Mouse (Mus musculus) forebrain, postnatal 0 days (tissue): ENCODE results near the gene Gm10974. TPM values are rescaled to one million over a fixed set of nuclear protein-coding genes. Genes with fewer than 3 reads are reported as not detected.

Experiments
- ATAC-seq: fragments of 200-750 bp; cut with Nextera tagmentation; 2 replicates; pipeline ENCODE4 v1.8.0; 2017; ENCODE audit warnings: mild to moderate bottlenecking, moderate library complexity
- DNase-seq: peaks from one replicate; pipeline ENCODE4 v3.0.0-alpha.2; 2015
- H3K27ac ChIP-seq: fragments of 300-500 bp; sonication (generic); 2 replicates; pipeline ENCODE4 v1.5.1; 2014; ENCODE audit warnings: low read depth, mild to moderate bottlenecking, antibody characterized with exemption, low read length, moderate library complexity, mixed read lengths
- H3K27me3 ChIP-seq: fragments of 300-500 bp; sonication (generic); 2 replicates; pipeline ENCODE4 v1.6.1; 2014; ENCODE audit warnings: mild to moderate bottlenecking, low read length, mixed read lengths; ENCODE audit not compliant: insufficient read depth
- H3K36me3 ChIP-seq: fragments of 300-500 bp; sonication (generic); 2 replicates; pipeline ENCODE4 v1.6.1; 2014; ENCODE audit warnings: mild to moderate bottlenecking, moderate library complexity; ENCODE audit not compliant: insufficient read depth
- H3K4me1 ChIP-seq: fragments of 300-500 bp; sonication (generic); 2 replicates; pipeline ENCODE4 v1.6.1; 2014; ENCODE audit warnings: antibody characterized with exemption; ENCODE audit not compliant: insufficient read depth
- H3K4me2 ChIP-seq: fragments of 300-500 bp; sonication (generic); 2 replicates; pipeline ENCODE4 v1.6.1; 2014; ENCODE audit warnings: low read depth, mild to moderate bottlenecking, moderate library complexity
- H3K4me3 ChIP-seq: fragments of 300-500 bp; sonication (generic); 2 replicates; pipeline ENCODE4 v1.5.1; 2014; ENCODE audit warnings: low read depth, low read length, mixed read lengths
- H3K9ac ChIP-seq: fragments of 300-500 bp; sonication (generic); 2 replicates; pipeline ENCODE4 v1.6.1; 2014; ENCODE audit warnings: mild to moderate bottlenecking
- H3K9me3 ChIP-seq: fragments of 300-500 bp; sonication (generic); 2 replicates; pipeline ENCODE4 v1.6.1; 2016; ENCODE audit warnings: low read length
- CTCF ChIP-seq: sonication (generic); IDR thresholded peaks from 2 replicates; pipeline ENCODE4 v1.5.1; 2016; ENCODE audit warnings: antibody characterized with exemption, control low read depth, low read depth
- WGBS: fragments of 180-500 bp; shearing (Covaris S2); extraction: QIAGEN DNeasy Blood & Tissue Kit; methylation state at CpG from one replicate; pipeline ENCODE4 v1.1.7; 2014; 5-methylcytosine and 5-hydroxymethylcytosine counted together
- microRNA-seq, 2 experiments: library from miRNA; unstranded; fragments of <30 nt; microRNA quantifications; one replicate each; pipeline ENCODE4; 2016
- polyA plus RNA-seq: library from polyadenylated mRNA; unstranded; fragments of >200 nt; fragmentation: Nextera tagmentation; extraction: Ambion mirVana; gene quantifications from 2 replicates; pipeline ENCODE4 v1.2.1, GENCODE M21; 2015
- total RNA-seq: library from RNA; depleted of rRNA; stranded (reverse); fragments of >200 nt; gene quantifications from 2 replicates; pipeline ENCODE4 v1.2.3, GENCODE M21; 2014; rRNA removed

Gm10974 gene
- total and polyA plus RNA-seq, 2 experiments from 2014 or later = not detected

DNA sequence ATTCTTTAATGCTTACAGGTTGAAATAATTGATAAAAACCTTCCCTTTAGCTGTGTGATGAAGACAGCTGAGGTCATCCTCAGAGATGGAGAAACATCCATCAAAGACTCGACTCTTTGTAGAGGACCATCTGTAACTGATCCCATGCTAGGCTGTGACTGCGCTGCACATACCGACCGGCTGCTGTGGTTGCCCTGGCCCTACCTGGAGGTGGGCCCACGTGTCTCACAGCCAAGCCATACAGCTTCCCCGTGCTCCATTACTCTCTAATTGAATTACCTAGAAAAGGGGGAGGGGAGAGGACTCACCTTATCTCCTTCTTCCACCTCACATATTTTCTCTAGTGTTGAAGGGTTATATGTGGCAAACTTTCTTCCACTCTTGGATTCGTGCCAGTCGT is 56.2 kb downstream of the Gm10974 start:
- 79% methylated on average over 8 of the region's 8 CpGs for WGBS
- Histone ChIP-seq H3K4me2 (no peak overlapping the region), H3K4me3 (no peak overlapping the region), H3K27ac (no peak overlapping the region), H3K9me3 (no peaks in the 10 kb centered on the region), H3K27me3 (peaks cover 11% of the 10 kb centered on the region; the same call in 1 of the 2 replicates), H3K36me3 (no peaks in the 10 kb centered on the region), H3K9ac (no peak overlapping the region), H3K4me1 (no peaks in the 10 kb centered on the region)
- ATAC-seq (no peak), DNase-seq (no peak)
- TF ChIP-seq CTCF = no peak

DNA sequence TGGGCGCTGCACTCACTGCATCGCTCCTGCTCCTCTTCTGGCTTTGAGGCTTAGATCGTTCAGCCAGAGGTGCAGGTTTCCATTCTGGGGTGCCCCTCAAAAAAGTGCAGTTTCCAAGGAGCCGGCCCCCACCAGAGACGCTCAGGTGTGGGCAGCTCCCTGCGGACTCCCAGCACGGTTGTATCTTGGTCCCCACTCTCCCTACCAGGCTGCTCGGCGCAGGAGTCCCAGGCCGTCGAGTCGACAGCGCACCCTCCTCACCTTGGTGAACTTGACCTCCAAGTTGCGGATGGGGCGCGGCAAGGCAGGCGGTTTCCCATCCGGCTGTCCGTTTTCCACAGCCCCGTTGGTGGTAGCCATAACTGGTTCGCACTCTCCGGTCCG is 61.3 kb downstream of the Gm10974 start:
- Histone ChIP-seq H3K4me1 (peaks cover 4% of the 10 kb centered on the region), H3K9me3 (no peaks in the 10 kb centered on the region), H3K4me3 (peak overlapping the region; percentile 45), H3K27ac (no peak overlapping the region), H3K4me2 (peak overlapping the region; percentile 98), H3K36me3 (no peaks in the 10 kb centered on the region), H3K9ac (peak overlapping the region; percentile 48), H3K27me3 (peaks cover 37% of the 10 kb centered on the region)
- DNase-seq (no peak), ATAC-seq (no peak)
- TF ChIP-seq CTCF = no peak
- under 1% methylated on average over 23 of the region's 23 CpGs for WGBS

DNA sequence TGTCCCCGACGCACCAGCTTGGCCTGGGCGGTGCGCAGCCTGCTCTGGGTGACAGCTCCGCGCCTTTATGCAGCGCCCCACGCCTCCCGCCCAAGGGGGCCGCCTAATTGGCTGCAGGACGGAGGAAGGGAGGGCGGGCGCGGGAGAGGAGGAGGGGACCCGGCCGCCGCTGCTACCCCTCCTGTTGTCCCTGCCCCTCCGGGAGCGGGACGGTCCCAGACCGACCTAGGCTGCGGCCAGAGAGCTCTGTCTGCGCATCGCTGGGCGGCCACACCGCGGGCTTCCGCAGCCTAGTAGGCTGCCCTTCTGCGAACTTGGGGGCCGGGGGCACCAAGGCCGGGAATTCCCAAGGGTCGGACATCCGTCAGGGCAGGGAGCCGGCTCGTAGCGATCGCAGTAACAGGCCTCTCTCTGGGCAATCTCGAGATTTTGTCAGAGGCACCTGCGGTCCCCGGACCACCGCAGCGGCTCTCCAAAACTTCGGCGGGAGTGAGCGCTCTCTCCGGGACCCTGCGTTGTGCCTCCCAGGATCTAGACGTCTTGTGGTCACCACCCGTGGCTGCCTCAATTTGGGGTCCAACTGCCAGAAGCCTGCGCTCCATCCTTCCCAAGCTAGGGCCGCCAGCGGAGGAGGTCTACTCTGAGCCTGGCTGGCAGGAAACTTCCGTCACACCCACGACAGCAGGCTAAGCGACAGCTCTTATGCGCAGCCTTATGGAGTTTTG is 61.9 kb downstream of the Gm10974 start, which contains the start of gene Aldh1a3:
TSS of gene Aldh1a3 (minus strand) at position 81 of the 725 bp plus-strand sequence.
- ATAC-seq (peak; percentile 78), DNase-seq (peak; percentile 44)
- Histone ChIP-seq H3K36me3 (no peaks in the 10 kb centered on the region), H3K4me1 (peaks cover 4% of the 10 kb centered on the region), H3K9me3 (no peaks in the 10 kb centered on the region), H3K27me3 (peaks cover 37% of the 10 kb centered on the region), H3K9ac (peak within 1 kb of the TSS; percentile 48), H3K4me2 (peak within 1 kb of the TSS; percentile 98), H3K27ac (no peak within 1 kb of the TSS), H3K4me3 (peak within 1 kb of the TSS; percentile 45)
- no peak for TF ChIP-seq CTCF
- WGBS = under 1% methylated on average over 48 of the region's 56 CpGs

DNA sequence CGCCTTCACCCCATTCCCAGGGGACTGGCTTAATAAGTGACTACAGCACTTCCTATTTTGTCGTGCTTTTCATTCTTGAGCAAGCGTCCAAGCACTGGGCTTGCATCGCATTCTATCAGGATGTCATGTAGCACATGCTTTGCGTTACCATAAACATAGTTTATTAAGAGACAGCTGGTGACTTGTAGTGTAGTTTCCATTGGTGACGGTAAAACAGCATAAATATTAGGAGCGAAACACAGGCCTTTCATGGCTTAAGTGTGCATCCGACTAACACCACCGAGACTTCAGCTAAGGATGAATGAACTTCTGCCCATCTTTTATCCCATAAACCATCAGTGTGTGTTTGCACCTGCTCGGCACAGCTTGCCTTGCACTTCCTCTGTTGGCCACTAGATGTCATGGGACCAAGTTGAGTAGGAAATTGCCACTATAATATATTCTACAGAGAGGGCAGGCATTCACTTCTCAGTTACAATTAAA is 68.8 kb downstream of the Gm10974 start:
- peak; percentile 92 for TF ChIP-seq CTCF
- Histone ChIP-seq H3K9me3 (no peaks in the 10 kb centered on the region), H3K4me1 (no peaks in the 10 kb centered on the region), H3K4me3 (no peak overlapping the region), H3K27me3 (0 out of 2 replicates have a peak, but pooled peaks cover 2% of the 10 kb centered on the region), H3K4me2 (no peak overlapping the region), H3K36me3 (no peaks in the 10 kb centered on the region), H3K9ac (no peak overlapping the region), H3K27ac (no peak overlapping the region)
- DNase-seq (peak; percentile 82), ATAC-seq (peak; percentile 76; the same call in 1 of the 2 replicates)
- WGBS = 40% methylated on average over 10 of the region's 10 CpGs

Small RNA genes lying within 50 kb of the gene (microRNA-seq; reads per million reads assigned to microRNA genes)
- 0 to 0.12 reads per million in 2 experiments for gene Mir7057

Other genes with a start within 250 kb of the Gm10974 start
- 3.1 and 3.3 TPM in 2 replicates for gene Lrrk1, start 22.4 kb downstream of the Gm10974 start, total RNA-seq
- 1.3 and 2.2 TPM in 2 replicates for gene Lrrk1, start 22.4 kb downstream of the Gm10974 start, polyA plus RNA-seq
- 2.8 and 4.0 TPM in 2 replicates for gene Aldh1a3, start 61.6 kb downstream of the Gm10974 start, total RNA-seq
- 3.2 and 3.3 TPM in 2 replicates for gene Aldh1a3, start 61.6 kb downstream of the Gm10974 start, polyA plus RNA-seq